Mouse (Mus musculus): ENCODE measurements around the gene Sec23ip. TPM values are rescaled to one million over a fixed set of nuclear protein-coding genes. Genes with fewer than 3 reads are reported as not detected.
A peak's percentile ranks its signal among the peaks of the same experiment; 100 is the strongest.

Gene Sec23ip
- polyA plus RNA-seq, 1 experiment from 2014 or later = 26.0 TPM

- DNase-seq (ENCODE audit: low spot score) (no peak), ATAC-seq (replicated peaks; ENCODE audit: low FRiP score, low read depth) (no peak)
- no peaks in the 10 kb centered on the region for H3K9me3 ChIP-seq (replicated peaks; ENCODE audit: low read length)
- 0 out of 2 replicates have a peak, but pooled peaks cover 7% of the 10 kb centered on the region for H3K4me1 ChIP-seq (replicated peaks; ENCODE audit: insufficient read depth, low read length)
- no peak overlapping the region for H3K27ac ChIP-seq
- no peak overlapping the region for H3K9ac ChIP-seq (ENCODE audit: low read depth, low read length)
- no peak overlapping the region for H3K4me3 ChIP-seq (replicated peaks; ENCODE audit: low read depth, low read length)
- no peak for TF ChIP-seq CTCF (IDR thresholded peaks at IDR 0.05; ENCODE audit: low read depth)
- H3K27me3 ChIP-seq (ENCODE audit: insufficient read depth, low read length) = no peaks in the 10 kb centered on the region
- no peak overlapping the region for H3K4me2 ChIP-seq (ENCODE audit: low read length)
- H3K36me3 ChIP-seq (ENCODE audit: insufficient read depth, low read length) = peaks cover 50% of the 10 kb centered on the region
- 93% methylated on average over 4 of the region's 4 CpGs for WGBS
Measured at GRCm38 (mm10) chr7:128752012-128752411, 7.3 kb downstream of the Sec23ip start.

DNA sequence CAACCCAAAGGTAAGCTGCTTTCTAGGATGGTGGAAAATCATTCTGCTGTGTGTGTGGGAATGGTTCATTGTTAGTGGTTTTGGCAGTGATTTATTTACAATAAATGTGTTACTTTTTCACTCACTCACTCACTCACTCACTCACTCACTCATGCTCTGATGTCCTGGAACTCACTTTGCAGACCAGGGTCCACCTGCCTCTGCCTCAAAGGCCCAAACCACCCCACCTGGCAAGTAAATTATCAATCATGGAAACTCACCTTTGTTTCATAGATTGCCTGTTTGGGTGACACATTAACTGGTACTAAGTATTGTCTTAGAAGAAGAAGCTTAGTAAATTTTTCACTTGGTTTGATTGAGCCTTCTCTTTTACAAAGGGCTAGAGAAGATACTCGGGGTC, 10.7 kb downstream of the Sec23ip start:
- Histone ChIP-seq H3K4me2 (ENCODE audit: low read length) (no peak overlapping the region), H3K36me3 (ENCODE audit: insufficient read depth, low read length) (peaks cover 68% of the 10 kb centered on the region), H3K4me3 (replicated peaks; ENCODE audit: low read depth, low read length) (no peak overlapping the region), H3K27ac (0 out of 2 replicates have a peak overlapping the region, but pooled peaks have one; percentile 36), H3K4me1 (replicated peaks; ENCODE audit: insufficient read depth, low read length) (no peaks in the 10 kb centered on the region), H3K9ac (ENCODE audit: low read depth, low read length) (no peak overlapping the region), H3K27me3 (ENCODE audit: insufficient read depth, low read length) (no peaks in the 10 kb centered on the region), H3K9me3 (replicated peaks; ENCODE audit: low read length) (no peaks in the 10 kb centered on the region)
- TF ChIP-seq CTCF (IDR thresholded peaks at IDR 0.05; ENCODE audit: low read depth) = no peak
- WGBS = 82% methylated on average over 1 of the region's 1 CpGs
- ATAC-seq (replicated peaks; ENCODE audit: low FRiP score, low read depth) (peak; percentile 66), DNase-seq (ENCODE audit: low spot score) (no peak)

DNA sequence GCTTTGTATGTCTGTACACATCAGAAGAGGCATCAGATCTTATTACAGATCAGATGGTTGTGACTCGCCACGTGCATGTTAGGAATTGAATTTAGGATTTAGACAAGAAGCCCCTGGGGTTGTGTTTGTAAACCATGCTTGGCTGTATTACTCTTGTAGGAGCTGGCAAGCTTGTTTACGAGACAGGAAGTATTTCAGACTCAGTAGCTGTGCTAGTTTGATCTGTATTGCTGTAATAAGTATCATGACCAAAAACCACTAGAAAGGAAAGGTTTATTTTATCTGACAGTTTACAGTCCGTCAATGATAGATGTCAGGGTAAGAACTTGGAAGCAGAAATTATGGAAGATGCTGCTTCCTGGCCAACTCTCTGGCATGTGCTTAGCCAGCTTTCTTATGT, 14.2 kb downstream of the Sec23ip start:
- Histone ChIP-seq H3K9me3 (replicated peaks; ENCODE audit: low read length) (no peaks in the 10 kb centered on the region), H3K9ac (ENCODE audit: low read depth, low read length) (no peak overlapping the region), H3K27ac (no peak overlapping the region), H3K4me1 (replicated peaks; ENCODE audit: insufficient read depth, low read length) (no peaks in the 10 kb centered on the region), H3K4me2 (ENCODE audit: low read length) (no peak overlapping the region), H3K36me3 (ENCODE audit: insufficient read depth, low read length) (peaks cover 71% of the 10 kb centered on the region), H3K4me3 (replicated peaks; ENCODE audit: low read depth, low read length) (no peak overlapping the region), H3K27me3 (ENCODE audit: insufficient read depth, low read length) (no peaks in the 10 kb centered on the region)
- DNase-seq (ENCODE audit: low spot score) (no peak), ATAC-seq (replicated peaks; ENCODE audit: low FRiP score, low read depth) (no peak)
- TF ChIP-seq CTCF (IDR thresholded peaks at IDR 0.05; ENCODE audit: low read depth) = no peak
- 91% methylated on average over 4 of the region's 4 CpGs for WGBS

GRCm38 (mm10) chr7:128766696-128767095, 22.0 kb downstream of the Sec23ip start:
- Histone ChIP-seq H3K27me3 (ENCODE audit: insufficient read depth, low read length) (no peaks in the 10 kb centered on the region), H3K4me1 (replicated peaks; ENCODE audit: insufficient read depth, low read length) (no peaks in the 10 kb centered on the region), H3K4me2 (ENCODE audit: low read length) (no peak overlapping the region), H3K9me3 (replicated peaks; ENCODE audit: low read length) (no peaks in the 10 kb centered on the region), H3K9ac (ENCODE audit: low read depth, low read length) (no peak overlapping the region), H3K27ac (no peak overlapping the region), H3K36me3 (ENCODE audit: insufficient read depth, low read length) (peaks cover 70% of the 10 kb centered on the region), H3K4me3 (replicated peaks; ENCODE audit: low read depth, low read length) (no peak overlapping the region)
- DNase-seq (ENCODE audit: low spot score) (no peak), ATAC-seq (replicated peaks; ENCODE audit: low FRiP score, low read depth) (no peak)
- no peak for TF ChIP-seq CTCF (IDR thresholded peaks at IDR 0.05; ENCODE audit: low read depth)

GRCm38 (mm10) chr7:128777201-128777600, 32.5 kb downstream of the Sec23ip start:
- WGBS = 75% methylated on average over 6 of the region's 6 CpGs
- no peak for ATAC-seq (replicated peaks; ENCODE audit: low FRiP score, low read depth)

GRCm38 (mm10) chr7:128779305-128779704, 34.6 kb downstream of the Sec23ip start:
- Histone ChIP-seq H3K4me3 (replicated peaks; ENCODE audit: low read depth, low read length) (no peak overlapping the region), H3K9ac (ENCODE audit: low read depth, low read length) (no peak overlapping the region), H3K4me2 (ENCODE audit: low read length) (no peak overlapping the region), H3K9me3 (replicated peaks; ENCODE audit: low read length) (no peaks in the 10 kb centered on the region), H3K4me1 (replicated peaks; ENCODE audit: insufficient read depth, low read length) (no peaks in the 10 kb centered on the region), H3K27ac (no peak overlapping the region), H3K36me3 (ENCODE audit: insufficient read depth, low read length) (peaks cover 62% of the 10 kb centered on the region), H3K27me3 (ENCODE audit: insufficient read depth, low read length) (no peaks in the 10 kb centered on the region)
- TF ChIP-seq CTCF (IDR thresholded peaks at IDR 0.05; ENCODE audit: low read depth) = peak; percentile 86
- DNase-seq (ENCODE audit: low spot score) (peak; percentile 77), ATAC-seq (replicated peaks; ENCODE audit: low FRiP score, low read depth) (no peak)
- WGBS = 40% methylated on average over 6 of the region's 6 CpGs

More at GRCm38 (mm10) chr7:128777201-128777600, 32.5 kb downstream of the Sec23ip start:
- H3K4me1 ChIP-seq (replicated peaks; ENCODE audit: insufficient read depth, low read length) = no peaks in the 10 kb centered on the region
- no peak overlapping the region for H3K9ac ChIP-seq (ENCODE audit: low read depth, low read length)
- no peak overlapping the region for H3K4me2 ChIP-seq (ENCODE audit: low read length)
- TF ChIP-seq CTCF (IDR thresholded peaks at IDR 0.05; ENCODE audit: low read depth) = no peak
- H3K4me3 ChIP-seq (replicated peaks; ENCODE audit: low read depth, low read length) = no peak overlapping the region
- DNase-seq (ENCODE audit: low spot score) = no peak
- H3K27me3 ChIP-seq (ENCODE audit: insufficient read depth, low read length) = no peaks in the 10 kb centered on the region
- no peaks in the 10 kb centered on the region for H3K9me3 ChIP-seq (replicated peaks; ENCODE audit: low read length)
- peaks cover 70% of the 10 kb centered on the region for H3K36me3 ChIP-seq (ENCODE audit: insufficient read depth, low read length)
- no peak overlapping the region for H3K27ac ChIP-seq

DNA sequence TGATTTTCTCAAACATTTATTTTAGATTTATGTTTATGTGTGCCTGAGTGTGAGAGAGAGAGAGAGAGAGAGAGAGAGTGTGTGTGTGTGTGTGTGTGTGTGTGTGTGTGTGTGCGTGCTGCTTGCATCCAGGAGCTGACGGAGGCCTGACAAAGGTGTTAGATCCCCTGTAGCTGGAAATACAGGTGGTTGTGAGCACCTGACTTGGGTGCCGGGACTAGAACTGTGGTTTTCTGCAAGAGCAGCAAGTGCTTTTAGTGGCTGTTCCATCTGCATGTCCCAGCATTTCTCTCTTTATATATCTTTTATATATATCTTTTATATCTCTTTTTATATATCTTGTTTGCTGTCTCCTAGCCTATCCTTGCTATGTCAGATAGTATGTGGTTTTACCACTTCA, 37.1 kb downstream of the Sec23ip start:
- H3K9me3 ChIP-seq (replicated peaks; ENCODE audit: low read length) = no peaks in the 10 kb centered on the region
- no peaks in the 10 kb centered on the region for H3K27me3 ChIP-seq (ENCODE audit: insufficient read depth, low read length)
- no peak overlapping the region for H3K4me2 ChIP-seq (ENCODE audit: low read length)
- 95% methylated on average over 3 of the region's 3 CpGs for WGBS
- H3K36me3 ChIP-seq (ENCODE audit: insufficient read depth, low read length) = peaks cover 56% of the 10 kb centered on the region
- no peak overlapping the region for H3K27ac ChIP-seq
- no peak overlapping the region for H3K4me3 ChIP-seq (replicated peaks; ENCODE audit: low read depth, low read length)
- H3K9ac ChIP-seq (ENCODE audit: low read depth, low read length) = no peak overlapping the region
- no peaks in the 10 kb centered on the region for H3K4me1 ChIP-seq (replicated peaks; ENCODE audit: insufficient read depth, low read length)
- TF ChIP-seq CTCF (IDR thresholded peaks at IDR 0.05; ENCODE audit: low read depth) = no peak
- DNase-seq (ENCODE audit: low spot score) (no peak), ATAC-seq (replicated peaks; ENCODE audit: low FRiP score, low read depth) (no peak)

Data from kidney, postnatal 0 days (tissue).